14 mouse cellular contexts compared by ENCODE assay signal in the genomic region with DNA sequence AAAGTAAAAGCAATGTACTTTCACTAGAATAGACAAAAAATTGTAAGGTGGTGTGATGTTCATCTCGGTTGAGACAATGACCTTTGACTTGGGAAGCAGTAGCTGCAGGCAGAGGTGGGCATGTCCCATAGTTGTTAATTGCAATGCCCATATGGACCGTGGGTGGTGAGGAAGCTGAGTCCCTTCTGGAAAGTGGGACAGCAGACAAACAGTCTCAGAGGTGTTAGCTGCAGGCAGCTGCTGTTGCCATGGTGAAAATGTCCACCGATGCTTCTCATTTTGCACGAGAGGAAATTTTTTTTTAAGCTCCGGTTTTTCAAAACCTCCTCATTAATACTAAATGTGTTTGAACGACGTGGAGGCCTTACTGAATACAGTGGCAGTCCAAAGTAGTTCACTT. TPM values are rescaled to one million over a fixed set of nuclear protein-coding genes. Genes with fewer than 3 reads are reported as not detected.
DNase-seq lines count a peak whose midpoint lies in the region; ATAC-seq lines count a peak whose summit lies in the region.
"Had no signal": no experiment of that assay in that cellular context is flagged by ENCODE, and none has a peak within 500 bp of the region (broad histone marks: within the 10 kb centered on the region; RNA-seq: fewer than 3 reads in every experiment).

No protein-coding gene starts in this region.

- peak; percentile 64 to 81 for DNase-seq in layer of hippocampus, adult 18-20 months (ENCODE audit: low spot score in 2 of 2)
- no peak for DNase-seq in layer of hippocampus, postnatal 10 days (ENCODE audit: low spot score in 2 of 2)
- peak; percentile 31 to 57 for DNase-seq in frontal cortex, postnatal 25 days (ENCODE audit: low spot score in 2 of 2)
- DNase-seq in left cerebral cortex, adult 9 months (ENCODE audit: low spot score in 2 of 2), result peak; percentile 78 to 88
- DNase-seq in right cerebral cortex, postnatal 10 days (ENCODE audit: low spot score in 2 of 2), result peak; percentile 72 to 89
- DNase-seq in cerebellum, postnatal 25 days, result no peak
- DNase-seq in adrenal gland, postnatal 14 days, result no peak
- DNase-seq: cerebellum, postnatal 10 days; gastrocnemius, postnatal 14 days; kidney, adult 8-10 months; liver, embryonic 13.5 days; lung, postnatal 14 days had no signal

- ATAC-seq in heart, embryonic 12.5 days (ENCODE audit: insufficient number of reproducible peaks, low FRiP score), result no peak
- ATAC-seq: CD4-positive, CD25-positive, alpha-beta regulatory T cell, adult 4 months had no signal

- H3K27me3 ChIP-seq in heart, embryonic 12.5 days (replicated peaks), result no peaks in the 10 kb centered on the region
- H3K27me3 ChIP-seq: liver, embryonic 13.5 days had no signal

- H3K9ac ChIP-seq in heart, embryonic 12.5 days, result no peak overlapping the region
- H3K9ac ChIP-seq: liver, embryonic 13.5 days had no signal

- H3K27ac ChIP-seq in heart, embryonic 12.5 days (ENCODE audit: poor library complexity, severe bottlenecking), result no peak overlapping the region
- H3K27ac ChIP-seq: liver, embryonic 13.5 days had no signal

- peaks cover 17% of the 10 kb centered on the region for H3K4me1 ChIP-seq in heart, embryonic 12.5 days (replicated peaks)
- H3K4me1 ChIP-seq: liver, embryonic 13.5 days had no signal

- no peak overlapping the region for H3K4me2 ChIP-seq in heart, embryonic 12.5 days
- H3K4me2 ChIP-seq: liver, embryonic 13.5 days had no signal

- WGBS in heart, embryonic 12.5 days, result 64% methylated on average over 7 of the region's 7 CpGs

- H3K9me3 ChIP-seq in heart, embryonic 12.5 days (replicated peaks), result peaks cover 5% of the 10 kb centered on the region
- H3K9me3 ChIP-seq: liver, embryonic 13.5 days had no signal

- no peak overlapping the region for H3K4me3 ChIP-seq in heart, embryonic 12.5 days
- H3K4me3 ChIP-seq: liver, embryonic 13.5 days had no signal

- no peaks in the 10 kb centered on the region for H3K36me3 ChIP-seq in heart, embryonic 12.5 days
- H3K36me3 ChIP-seq: liver, embryonic 13.5 days had no signal

RNA-seq across cellular contexts. Expression of a gene that starts 36.5 kb away (rescaled TPM):
- 100 to 1,000 TPM; 454 to 460 TPM for total RNA-seq in layer of hippocampus, adult 18-20 months (2021)
- total RNA-seq in layer of hippocampus, postnatal 10 days (2021), result 100 to 1,000 TPM; 298 to 310 TPM
- polyA plus RNA-seq in heart, embryonic 12.5 days (2016; fragmentation: Nextera tagmentation; extraction: Ambion mirVana), result 0.31 and 0.49 TPM in 2 replicates
- total RNA-seq in adrenal gland, postnatal 14 days (2021), result 9.3 and 9.8 TPM in 2 replicates
- polyA plus RNA-seq: CD4-positive, CD25-positive, alpha-beta regulatory T cell, adult 4 months had no signal

Comparison
In these comparisons a context has a peak if more than half of its experiments do, and no peak if none do; other contexts are left out.
1. DNase-seq: peak in layer of hippocampus, adult 18-20 months (2 of 2), frontal cortex, postnatal 25 days (2 of 2), left cerebral cortex, adult 9 months (2 of 2) and right cerebral cortex, postnatal 10 days (2 of 2); none in layer of hippocampus, postnatal 10 days (0 of 2), cerebellum, postnatal 25 days (0 of 2) and adrenal gland, postnatal 14 days (single experiment).
2. RNA of a gene that starts 36.5 kb away (total RNA-seq): 454 to 460 TPM in layer of hippocampus, adult 18-20 months and 298 to 310 TPM in layer of hippocampus, postnatal 10 days; 9.3 to 9.8 TPM in adrenal gland, postnatal 14 days; every median in the first group is over 10 times any median in the second.